Mouse (Mus musculus) small intestine, adult 2 months (tissue): ENCODE data around the gene Zfp282.

Experiments
- CTCF ChIP-seq: fragments of 200-500 bp; IDR thresholded peaks from 2 replicates; pipeline ENCODE4 v1.5.1; 2012; ENCODE audit warnings: low read depth, mild to moderate bottlenecking, control low read depth, inconsistent platforms, low read length, moderate library complexity, mixed read lengths; ENCODE audit not compliant: insufficient replicate concordance, insufficient read length; ENCODE audit errors: extremely low read depth
- POLR2A ChIP-seq: fragments of 200-500 bp; IDR thresholded peaks from 2 replicates; pipeline ENCODE4 v1.6.1; 2012; ENCODE audit warnings: low read depth, mild to moderate bottlenecking, control low read depth, inconsistent platforms, low read length, moderate library complexity

DNA sequence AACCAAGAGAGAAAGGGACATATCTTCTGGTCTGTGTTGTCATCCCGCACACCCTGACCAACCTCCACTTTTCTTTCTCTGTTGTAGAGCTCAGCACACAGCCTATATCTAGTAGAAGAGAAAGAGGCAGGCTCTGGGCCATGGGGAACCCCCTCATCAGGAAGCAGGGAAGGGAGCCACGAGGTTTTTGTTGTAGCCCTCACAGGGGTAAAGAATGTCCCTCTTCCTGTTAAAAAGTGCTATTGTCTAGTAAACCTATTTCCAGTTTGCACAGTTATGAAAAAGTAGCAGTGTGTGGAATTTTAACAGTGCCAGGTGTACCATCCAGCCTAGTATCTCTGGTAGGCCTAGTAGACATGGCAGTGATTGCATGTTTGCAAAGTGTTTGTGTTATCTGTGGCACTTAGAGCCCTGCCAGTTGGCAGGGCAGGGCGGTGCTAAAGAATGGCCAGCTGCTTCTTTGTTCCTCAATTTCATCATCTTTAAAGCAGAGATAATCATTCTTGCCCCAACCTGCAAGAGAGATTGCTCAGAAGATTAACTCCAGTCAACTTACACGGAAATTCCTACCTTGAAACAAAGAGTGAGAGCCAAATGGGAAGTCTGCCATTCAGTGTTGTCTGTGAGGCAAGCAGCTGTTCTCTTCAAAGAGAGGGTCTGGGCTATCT lies 2.2 kb downstream of the Zfp282 start:
- TF ChIP-seq CTCF (no peak), POLR2A (no peak)
